Mouse (Mus musculus) liver, embryonic 15.5 days (tissue): ENCODE data around the gene Slc38a11. TPM values are rescaled to one million over a fixed set of nuclear protein-coding genes. Genes with fewer than 3 reads are reported as not detected.
A peak's percentile ranks its signal among the peaks of the same experiment; 100 is the strongest.

Experiments used
- ATAC-seq: fragments of 200-750 bp; cut with Nextera tagmentation; 2 replicates; pipeline ENCODE4 v1.8.0; 2017; ENCODE audit warnings: moderate number of reproducible peaks, mild to moderate bottlenecking, moderate library complexity; ENCODE audit not compliant: insufficient read depth
- H3K27ac ChIP-seq: fragments of 300-500 bp; sonication (generic); replicated peaks from 2 replicates; pipeline ENCODE4 v1.5.1; 2015; ENCODE audit warnings: mild to moderate bottlenecking, inconsistent platforms
- H3K27me3 ChIP-seq: fragments of 300-500 bp; sonication (generic); 2 replicates; pipeline ENCODE4 v1.6.1; 2015; ENCODE audit warnings: mild to moderate bottlenecking, inconsistent platforms
- H3K36me3 ChIP-seq: fragments of 300-500 bp; sonication (generic); replicated peaks from 2 replicates; pipeline ENCODE4 v1.6.1; 2015; ENCODE audit warnings: moderate library complexity, mild to moderate bottlenecking, inconsistent platforms
- H3K4me1 ChIP-seq: fragments of 300-500 bp; sonication (generic); replicated peaks from 2 replicates; pipeline ENCODE4 v1.6.1; 2015; ENCODE audit warnings: inconsistent platforms
- H3K4me2 ChIP-seq: fragments of 300-500 bp; sonication (generic); 2 replicates; pipeline ENCODE4 v1.6.1; 2015; ENCODE audit warnings: moderate library complexity, mild to moderate bottlenecking, inconsistent platforms
- H3K4me3 ChIP-seq: fragments of 300-500 bp; sonication (generic); replicated peaks from 2 replicates; pipeline ENCODE4 v1.5.1; 2015; ENCODE audit warnings: mild to moderate bottlenecking, inconsistent platforms
- H3K9ac ChIP-seq: fragments of 300-500 bp; sonication (generic); 2 replicates; pipeline ENCODE4 v1.6.1; 2015; ENCODE audit warnings: moderate library complexity, mild to moderate bottlenecking, inconsistent platforms
- H3K9me3 ChIP-seq: fragments of 300-500 bp; sonication (generic); replicated peaks from 2 replicates; pipeline ENCODE4 v1.6.1; 2016; ENCODE audit warnings: inconsistent platforms
- WGBS: fragments of 180-500 bp; shearing (Covaris S2); methylation state at CpG from one replicate; pipeline ENCODE4 v1.1.7; 2015; ENCODE audit warnings: mixed read lengths; ENCODE audit not compliant: insufficient replicate concordance; 5-methylcytosine and 5-hydroxymethylcytosine counted together
- polyA plus RNA-seq: library from polyadenylated mRNA; unstranded; fragments of >200 nt; fragmentation: Nextera tagmentation; extraction: Ambion mirVana; gene quantifications from 2 replicates; pipeline ENCODE4 v1.2.1, GENCODE M21; 2015

The Slc38a11 gene
- 0.07 TPM in 1 of 2 replicates, not detected in the other for polyA plus RNA-seq

- no peak within 1 kb of the TSS for H3K4me3 ChIP-seq
- no peaks in the 10 kb centered on the region for H3K36me3 ChIP-seq
- no peaks in the 10 kb centered on the region for H3K9me3 ChIP-seq
- no peak for ATAC-seq
- H3K27me3 ChIP-seq, result peaks cover 6% of the 10 kb centered on the region; the same call in 1 of the 2 replicates
- peak within 1 kb of the TSS; percentile 25; the same call in 1 of the 2 replicates for H3K4me2 ChIP-seq
- H3K9ac ChIP-seq, result no peak within 1 kb of the TSS
- no peak within 1 kb of the TSS for H3K27ac ChIP-seq
- 11% methylated on average over 18 of the region's 18 CpGs for whole genome bisulfite sequencing
- no peaks in the 10 kb centered on the region for H3K4me1 ChIP-seq
Observed at GRCm38 (mm10) chr2:65363828-65364497, at the start of gene Slc38a11. Gene Slc38a11 (minus strand): TSS chr2:65364034.

- Histone ChIP-seq H3K9ac (no peak overlapping the region), H3K27me3 (no peaks in the 10 kb centered on the region), H3K27ac (no peak overlapping the region), H3K4me1 (no peaks in the 10 kb centered on the region), H3K36me3 (no peaks in the 10 kb centered on the region), H3K4me3 (no peak overlapping the region), H3K4me2 (no peak overlapping the region), H3K9me3 (no peaks in the 10 kb centered on the region)
- no peak for ATAC-seq
- WGBS, result 24% methylated on average over 2 of the region's 2 CpGs
Observed at GRCm38 (mm10) chr2:65407110-65407509, 43.3 kb upstream of the Slc38a11 start.

- 32% methylated on average over 1 of the region's 1 CpGs for WGBS
- ATAC-seq, result no peak
- H3K36me3 ChIP-seq, result no peaks in the 10 kb centered on the region
- H3K4me2 ChIP-seq, result no peak overlapping the region
- H3K27me3 ChIP-seq, result no peaks in the 10 kb centered on the region
- no peak overlapping the region for H3K9ac ChIP-seq
- H3K4me3 ChIP-seq, result no peak overlapping the region
- no peaks in the 10 kb centered on the region for H3K9me3 ChIP-seq
- no peaks in the 10 kb centered on the region for H3K4me1 ChIP-seq
- no peak overlapping the region for H3K27ac ChIP-seq
Observed at GRCm38 (mm10) chr2:65405407-65405806, 41.6 kb upstream of the Slc38a11 start.

GRCm38 (mm10) chr2:65402001-65402400 is 38.2 kb upstream of the Slc38a11 start:
- Histone ChIP-seq H3K4me2 (no peak overlapping the region), H3K27me3 (no peaks in the 10 kb centered on the region), H3K27ac (no peak overlapping the region), H3K36me3 (no peaks in the 10 kb centered on the region), H3K4me3 (no peak overlapping the region), H3K9ac (no peak overlapping the region), H3K9me3 (no peaks in the 10 kb centered on the region), H3K4me1 (no peaks in the 10 kb centered on the region)
- WGBS, result 55% methylated on average over 5 of the region's 5 CpGs
- no peak for ATAC-seq

- Histone ChIP-seq H3K4me3 (no peak overlapping the region), H3K36me3 (no peaks in the 10 kb centered on the region)
- ATAC-seq, result no peak
Observed at GRCm38 (mm10) chr2:65399938-65400337, 36.1 kb upstream of the Slc38a11 start.

GRCm38 (mm10) chr2:65396128-65396527 is 32.3 kb upstream of the Slc38a11 start:
- Histone ChIP-seq H3K9ac (no peak overlapping the region), H3K36me3 (no peaks in the 10 kb centered on the region), H3K4me3 (no peak overlapping the region), H3K27me3 (no peaks in the 10 kb centered on the region), H3K4me2 (no peak overlapping the region), H3K4me1 (no peaks in the 10 kb centered on the region), H3K27ac (no peak overlapping the region), H3K9me3 (no peaks in the 10 kb centered on the region)
- no peak for ATAC-seq
- 16% methylated on average over 3 of the region's 3 CpGs for WGBS

More at GRCm38 (mm10) chr2:65399938-65400337, 36.1 kb upstream of the Slc38a11 start:
- Histone ChIP-seq H3K4me1 (no peaks in the 10 kb centered on the region), H3K9me3 (no peaks in the 10 kb centered on the region), H3K9ac (no peak overlapping the region), H3K27ac (no peak overlapping the region), H3K4me2 (no peak overlapping the region), H3K27me3 (no peaks in the 10 kb centered on the region)
- 65% methylated on average over 5 of the region's 5 CpGs for WGBS

GRCm38 (mm10) chr2:65393061-65393460 is 29.2 kb upstream of the Slc38a11 start:
- ATAC-seq, result no peak
- no peak overlapping the region for H3K27ac ChIP-seq
- no peaks in the 10 kb centered on the region for H3K27me3 ChIP-seq
- H3K36me3 ChIP-seq, result no peaks in the 10 kb centered on the region
- no peak overlapping the region for H3K4me3 ChIP-seq
- WGBS, result 58% methylated on average over 4 of the region's 4 CpGs
- no peaks in the 10 kb centered on the region for H3K4me1 ChIP-seq
- no peak overlapping the region for H3K4me2 ChIP-seq
- H3K9me3 ChIP-seq, result no peaks in the 10 kb centered on the region
- H3K9ac ChIP-seq, result no peak overlapping the region

GRCm38 (mm10) chr2:65391322-65391721 is 27.5 kb upstream of the Slc38a11 start:
- Histone ChIP-seq H3K27me3 (no peaks in the 10 kb centered on the region), H3K9me3 (no peaks in the 10 kb centered on the region), H3K9ac (no peak overlapping the region), H3K4me2 (no peak overlapping the region), H3K36me3 (no peaks in the 10 kb centered on the region), H3K4me3 (no peak overlapping the region), H3K27ac (no peak overlapping the region), H3K4me1 (no peaks in the 10 kb centered on the region)
- no peak for ATAC-seq
- 31% methylated on average over 6 of the region's 6 CpGs for WGBS

GRCm38 (mm10) chr2:65384815-65385214 is 21.0 kb upstream of the Slc38a11 start:
- no peak for ATAC-seq
- H3K9ac ChIP-seq, result no peak overlapping the region
- H3K4me1 ChIP-seq, result no peaks in the 10 kb centered on the region
- no peak overlapping the region for H3K4me2 ChIP-seq
- no peaks in the 10 kb centered on the region for H3K9me3 ChIP-seq
- no peaks in the 10 kb centered on the region for H3K27me3 ChIP-seq
- WGBS, result 54% methylated on average over 6 of the region's 6 CpGs
- H3K4me3 ChIP-seq, result no peak overlapping the region
- no peaks in the 10 kb centered on the region for H3K36me3 ChIP-seq
- H3K27ac ChIP-seq, result no peak overlapping the region

GRCm38 (mm10) chr2:65382485-65382884 is 18.7 kb upstream of the Slc38a11 start:
- Histone ChIP-seq H3K4me2 (no peak overlapping the region), H3K4me1 (no peaks in the 10 kb centered on the region), H3K9ac (no peak overlapping the region), H3K27me3 (no peaks in the 10 kb centered on the region), H3K4me3 (no peak overlapping the region), H3K9me3 (no peaks in the 10 kb centered on the region), H3K27ac (no peak overlapping the region), H3K36me3 (no peaks in the 10 kb centered on the region)
- WGBS, result 35% methylated on average over 4 of the region's 4 CpGs
- ATAC-seq, result 0 out of 2 replicates have a peak, but pooled peaks have one; percentile 44

- H3K9ac ChIP-seq, result no peak overlapping the region
- no peaks in the 10 kb centered on the region for H3K36me3 ChIP-seq
- no peak overlapping the region for H3K4me3 ChIP-seq
- no peaks in the 10 kb centered on the region for H3K4me1 ChIP-seq
- no peaks in the 10 kb centered on the region for H3K9me3 ChIP-seq
- no peak overlapping the region for H3K27ac ChIP-seq
- 54% methylated on average over 4 of the region's 4 CpGs for WGBS
- H3K4me2 ChIP-seq, result no peak overlapping the region
- ATAC-seq, result no peak
- no peaks in the 10 kb centered on the region for H3K27me3 ChIP-seq
Observed at GRCm38 (mm10) chr2:65378425-65378824, 14.6 kb upstream of the Slc38a11 start.

GRCm38 (mm10) chr2:65374410-65374809 is 10.6 kb upstream of the Slc38a11 start:
- no peak overlapping the region for H3K4me2 ChIP-seq
- H3K9ac ChIP-seq, result no peak overlapping the region
- no peaks in the 10 kb centered on the region for H3K9me3 ChIP-seq
- no peak overlapping the region for H3K4me3 ChIP-seq
- no peak for ATAC-seq
- H3K36me3 ChIP-seq, result no peaks in the 10 kb centered on the region
- H3K27me3 ChIP-seq, result no peaks in the 10 kb centered on the region
- no peaks in the 10 kb centered on the region for H3K4me1 ChIP-seq
- WGBS, result 59% methylated on average over 5 of the region's 5 CpGs
- H3K27ac ChIP-seq, result no peak overlapping the region
